Mouse (Mus musculus) stomach, postnatal 0 days (tissue): ENCODE measurements at regions not wholly inside any gene's neighbourhood (a gene's known extent, or its start where the extent isn't known, plus 50 kb on each side); places are given as distances from the start of the nearest gene placed in this dataset.

Experiments
- CTCF ChIP-seq: IDR thresholded peaks from 2 replicates; pipeline ENCODE4 v1.5.1; 2016; ENCODE audit warnings: antibody characterized with exemption, low read depth, mild to moderate bottlenecking, moderate library complexity
- EP300 ChIP-seq: optimal IDR thresholded peaks from 2 replicates; pipeline ENCODE3; 2016; ENCODE audit warnings: antibody characterized with exemption

DNA sequence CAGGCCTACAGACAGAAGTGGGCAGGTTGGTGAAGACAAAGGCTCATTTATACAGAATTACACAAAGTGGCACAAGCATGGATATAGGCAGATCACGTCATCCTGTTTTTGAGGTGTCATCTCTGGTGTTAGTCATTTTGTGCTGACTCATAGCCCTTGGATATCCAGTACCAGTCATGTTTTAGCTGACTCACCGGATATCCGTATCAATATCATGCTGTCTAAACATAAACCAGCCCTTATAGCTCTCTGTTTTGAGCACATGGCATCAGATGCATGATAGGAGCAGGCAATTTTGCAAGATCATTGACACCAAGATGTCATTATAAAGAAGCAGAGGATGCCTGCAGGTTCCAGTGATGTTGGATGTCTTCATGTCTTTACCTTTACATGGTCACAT, 97.5 kb upstream of the Mki67 start:
- no peak for TF ChIP-seq CTCF
- TF ChIP-seq EP300 = no peak
